Mouse (Mus musculus) cerebellum, postnatal 10 days (tissue): ENCODE measurements around the gene Zc2hc1c.

Experiments
- DNase-seq, 2 experiments: peaks; one replicate each; pipeline ENCODE4 v3.0.0; 2021; ENCODE audit warnings: mixed read lengths in 2 of 2

The Zc2hc1c gene

GRCm38 (mm10) chr12:85339947-85340346, 51.6 kb downstream of the Zc2hc1c start:
- peak in 1 of 2 experiments; percentile 15 for DNase-seq

- DNase-seq: peak; percentile 53 to 88
Measured at GRCm38 (mm10) chr12:85341131-85341530, 52.7 kb downstream of the Zc2hc1c start.

GRCm38 (mm10) chr12:85342310-85342709, 53.9 kb downstream of the Zc2hc1c start:
- DNase-seq: no peak

- no peak for DNase-seq
Measured at GRCm38 (mm10) chr12:85344252-85344651, 55.9 kb downstream of the Zc2hc1c start.

- no peak for DNase-seq
Measured at GRCm38 (mm10) chr12:85345559-85345958, 57.2 kb downstream of the Zc2hc1c start.

- peak; percentile 75 to 92 for DNase-seq
Measured at GRCm38 (mm10) chr12:85346374-85346773, 58.0 kb downstream of the Zc2hc1c start.

GRCm38 (mm10) chr12:85347196-85347595, 58.8 kb downstream of the Zc2hc1c start:
- DNase-seq: no peak

GRCm38 (mm10) chr12:85348338-85348737, 59.9 kb downstream of the Zc2hc1c start:
- no peak for DNase-seq
